Mouse (Mus musculus): Measurements from ENCODE around the gene Wnt7a. TPM values are rescaled to one million over a fixed set of nuclear protein-coding genes. Genes with fewer than 3 reads are reported as not detected.

Gene Wnt7a
- polyA plus RNA-seq, 1 experiment from 2014 or later = 12.4 TPM

DNA sequence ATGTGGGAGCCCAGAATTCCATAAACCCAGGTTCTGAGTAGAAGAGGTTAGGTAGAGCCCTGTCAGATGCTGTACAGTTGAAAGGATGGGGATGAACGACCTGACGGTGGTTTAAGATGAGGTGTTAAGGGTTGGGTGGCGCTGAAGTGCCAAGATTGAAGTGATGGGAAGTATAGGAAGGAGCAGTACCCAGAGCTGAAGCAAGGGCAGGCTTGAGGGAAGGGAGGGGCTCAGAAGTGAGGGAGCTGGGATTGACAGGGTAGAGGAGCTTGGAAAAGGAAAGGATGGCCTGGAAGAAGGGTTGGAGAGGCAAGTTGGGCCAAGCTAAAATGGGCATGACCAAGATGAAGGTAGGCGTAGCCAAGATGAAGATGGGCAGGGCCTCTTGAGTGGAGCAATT is 10.5 kb upstream of the Wnt7a start:
- no peaks in the 10 kb centered on the region for H3K4me1 ChIP-seq (ENCODE audit: control insufficient read depth, insufficient read depth, low read length)
- H3K4me3 ChIP-seq (ENCODE audit: low read depth, low read length) = no peak overlapping the region
- H3K4me2 ChIP-seq = no peak overlapping the region
- no peaks in the 10 kb centered on the region for H3K36me3 ChIP-seq (ENCODE audit: control insufficient read depth, insufficient read depth, low read length)
- WGBS = 76% methylated on average over 4 of the region's 4 CpGs
- no peak for ATAC-seq (ENCODE audit: low FRiP score)
- no peak for DNase-seq (ENCODE audit: low spot score, missing footprints)
- H3K9ac ChIP-seq (ENCODE audit: low read length) = no peak overlapping the region
- H3K27ac ChIP-seq (ENCODE audit: low read depth, low read length) = no peak overlapping the region
- no peaks in the 10 kb centered on the region for H3K27me3 ChIP-seq (ENCODE audit: control insufficient read depth, insufficient read depth, low read length)
- H3K9me3 ChIP-seq (ENCODE audit: control insufficient read depth, low read length) = no peaks in the 10 kb centered on the region

DNA sequence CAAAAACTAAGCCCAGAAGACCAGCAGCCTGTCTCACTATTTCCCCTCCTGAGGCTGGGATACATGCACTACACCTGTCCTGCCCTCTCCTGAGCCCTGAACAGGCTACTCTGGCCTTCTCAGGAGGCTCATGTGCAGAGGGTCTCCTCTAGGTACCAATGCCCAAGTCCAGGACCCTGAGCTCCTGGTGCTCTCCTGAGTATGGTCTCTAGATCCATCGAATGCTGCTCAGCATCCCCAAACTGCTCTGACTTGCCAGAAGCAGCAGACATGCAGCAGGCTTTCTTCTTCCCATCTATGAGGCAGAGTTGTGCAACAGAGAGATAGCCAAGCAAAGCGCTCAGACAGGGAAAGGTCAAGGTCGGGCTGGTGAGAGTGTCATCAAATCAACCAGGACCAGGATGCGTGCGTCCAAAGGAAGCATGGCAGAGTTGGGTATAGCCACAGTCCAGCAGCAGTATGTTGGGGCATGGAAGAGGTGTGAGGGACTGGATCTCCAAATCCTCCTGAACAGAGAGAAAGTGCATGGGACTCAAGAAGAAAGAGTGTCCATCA is 6.2 kb upstream of the Wnt7a start:
- peaks cover 16% of the 10 kb centered on the region for H3K27me3 ChIP-seq (ENCODE audit: control insufficient read depth, insufficient read depth, low read length)

DNA sequence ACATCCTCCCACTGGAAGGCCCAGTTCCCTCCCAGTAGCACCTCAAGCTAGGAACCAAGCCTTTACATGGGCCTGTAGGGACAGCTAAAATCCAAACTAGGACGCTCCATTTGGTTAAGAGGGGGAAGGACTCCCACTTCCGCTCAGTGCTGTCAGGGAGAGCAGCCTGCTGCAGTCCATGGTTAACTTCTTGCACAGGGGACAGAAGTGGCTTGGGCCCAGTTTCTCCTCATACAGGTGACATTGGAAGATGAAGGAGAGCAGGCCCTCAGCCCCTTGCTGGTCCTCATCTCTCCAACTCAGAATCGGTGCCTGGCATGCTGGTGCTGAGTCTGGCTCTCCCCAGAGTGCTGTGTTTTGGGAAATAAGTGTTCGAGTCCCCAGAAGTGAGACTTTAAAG is 5.0 kb upstream of the Wnt7a start:
- DNase-seq (ENCODE audit: low spot score, missing footprints) (no peak), ATAC-seq (ENCODE audit: low FRiP score) (no peak)
- H3K27ac ChIP-seq (ENCODE audit: low read depth, low read length) = no peak overlapping the region
- no peaks in the 10 kb centered on the region for H3K36me3 ChIP-seq (ENCODE audit: control insufficient read depth, insufficient read depth, low read length)
- WGBS = 82% methylated on average over 4 of the region's 4 CpGs
- no peak overlapping the region for H3K9ac ChIP-seq (ENCODE audit: low read length)
- no peak overlapping the region for H3K4me3 ChIP-seq (ENCODE audit: low read depth, low read length)
- no peaks in the 10 kb centered on the region for H3K9me3 ChIP-seq (ENCODE audit: control insufficient read depth, low read length)
- H3K27me3 ChIP-seq (ENCODE audit: control insufficient read depth, insufficient read depth, low read length) = peaks cover 26% of the 10 kb centered on the region
- H3K4me2 ChIP-seq = no peak overlapping the region
- no peaks in the 10 kb centered on the region for H3K4me1 ChIP-seq (ENCODE audit: control insufficient read depth, insufficient read depth, low read length)

More for the DNA sequence above, 6.2 kb upstream of the Wnt7a start:
- 84% methylated on average over 5 of the region's 5 CpGs for WGBS
- no peaks in the 10 kb centered on the region for H3K36me3 ChIP-seq (ENCODE audit: control insufficient read depth, insufficient read depth, low read length)
- H3K27ac ChIP-seq (ENCODE audit: low read depth, low read length) = no peak overlapping the region
- H3K4me1 ChIP-seq (ENCODE audit: control insufficient read depth, insufficient read depth, low read length) = no peaks in the 10 kb centered on the region
- no peaks in the 10 kb centered on the region for H3K9me3 ChIP-seq (ENCODE audit: control insufficient read depth, low read length)
- ATAC-seq (ENCODE audit: low FRiP score) (no peak), DNase-seq (ENCODE audit: low spot score, missing footprints) (peak; percentile 19)
- no peak overlapping the region for H3K9ac ChIP-seq (ENCODE audit: low read length)
- H3K4me2 ChIP-seq = no peak overlapping the region
- no peak overlapping the region for H3K4me3 ChIP-seq (ENCODE audit: low read depth, low read length)

DNA sequence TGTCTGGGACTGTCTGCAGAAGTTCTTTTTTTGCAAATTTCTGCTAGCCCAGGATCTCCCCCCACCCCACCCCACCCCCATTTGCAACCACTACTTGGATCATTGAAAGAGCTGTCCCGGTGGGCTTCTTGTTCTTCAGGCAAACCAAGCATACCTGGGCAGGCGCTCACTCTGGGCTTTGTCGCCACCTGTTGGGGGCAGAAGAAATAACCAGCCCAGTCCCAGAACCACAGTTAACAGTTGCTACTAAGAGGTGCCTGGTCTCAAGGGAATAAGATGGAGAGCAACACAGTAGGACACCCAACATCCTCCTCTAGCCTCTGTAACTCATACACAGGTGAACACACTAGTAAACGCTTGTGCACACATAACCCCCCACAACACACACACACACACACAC is 3.7 kb upstream of the Wnt7a start:
- Histone ChIP-seq H3K9ac (ENCODE audit: low read length) (no peak overlapping the region), H3K27ac (ENCODE audit: low read depth, low read length) (no peak overlapping the region), H3K4me2 (no peak overlapping the region), H3K27me3 (ENCODE audit: control insufficient read depth, insufficient read depth, low read length) (peaks cover 39% of the 10 kb centered on the region), H3K4me3 (ENCODE audit: low read depth, low read length) (no peak overlapping the region), H3K4me1 (ENCODE audit: control insufficient read depth, insufficient read depth, low read length) (peaks cover 6% of the 10 kb centered on the region), H3K9me3 (ENCODE audit: control insufficient read depth, low read length) (no peaks in the 10 kb centered on the region), H3K36me3 (ENCODE audit: control insufficient read depth, insufficient read depth, low read length) (no peaks in the 10 kb centered on the region)
- no peak for ATAC-seq (ENCODE audit: low FRiP score)
- 4% methylated on average over 4 of the region's 4 CpGs for WGBS
- peak; percentile 94 for DNase-seq (ENCODE audit: low spot score, missing footprints)

DNA sequence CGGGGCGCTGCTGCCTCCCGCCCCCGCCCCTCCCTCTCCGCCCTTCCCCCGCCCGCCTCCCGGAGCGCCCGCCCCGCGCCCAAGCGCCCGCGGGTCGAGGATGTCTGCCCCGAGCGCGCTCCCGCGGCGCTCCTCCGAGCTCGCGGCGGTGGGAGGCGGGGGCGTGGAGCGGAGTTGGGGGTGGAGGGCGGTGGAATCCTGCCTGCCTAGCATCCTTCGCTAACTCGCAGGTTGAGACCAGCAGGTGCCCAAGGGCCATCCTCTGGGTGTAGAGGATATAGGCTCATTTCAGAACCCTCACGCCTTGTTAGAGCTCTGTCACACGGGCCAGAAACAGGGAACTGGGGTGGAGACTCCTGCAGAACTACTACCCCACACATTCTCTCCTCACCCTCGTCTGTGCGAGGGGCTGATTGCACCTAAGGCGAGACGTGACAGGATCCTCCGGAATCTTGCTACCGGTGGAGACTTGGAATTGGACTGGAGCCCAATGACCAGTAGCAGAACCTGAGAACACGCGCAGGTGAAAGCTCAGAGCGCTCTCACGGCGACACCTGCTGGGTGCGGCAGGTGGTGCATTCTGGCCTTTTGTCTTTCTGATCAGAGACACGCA is 312 bp upstream of the Wnt7a start:
- no peaks in the 10 kb centered on the region; the same call in 1 of the 2 replicates for H3K36me3 ChIP-seq (ENCODE audit: control insufficient read depth, insufficient read depth, low read length)
- H3K4me1 ChIP-seq (ENCODE audit: control insufficient read depth, insufficient read depth, low read length) = peaks cover 11% of the 10 kb centered on the region
- peak overlapping the region; percentile 86 for H3K9ac ChIP-seq (ENCODE audit: low read length)
- peaks cover 51% of the 10 kb centered on the region for H3K27me3 ChIP-seq (ENCODE audit: control insufficient read depth, insufficient read depth, low read length)
- peak overlapping the region; percentile 95 for H3K4me2 ChIP-seq
- peak; percentile 99 for DNase-seq (ENCODE audit: low spot score, missing footprints)
- no peaks in the 10 kb centered on the region for H3K9me3 ChIP-seq (ENCODE audit: control insufficient read depth, low read length)
- under 1% methylated on average over 35 of the region's 47 CpGs for WGBS
- peak; percentile 67 for ATAC-seq (ENCODE audit: low FRiP score)
- H3K27ac ChIP-seq (ENCODE audit: low read depth, low read length) = peak overlapping the region; percentile 30; the same call in 1 of the 2 replicates
- peak overlapping the region; percentile 66 for H3K4me3 ChIP-seq (ENCODE audit: low read depth, low read length)

DNA sequence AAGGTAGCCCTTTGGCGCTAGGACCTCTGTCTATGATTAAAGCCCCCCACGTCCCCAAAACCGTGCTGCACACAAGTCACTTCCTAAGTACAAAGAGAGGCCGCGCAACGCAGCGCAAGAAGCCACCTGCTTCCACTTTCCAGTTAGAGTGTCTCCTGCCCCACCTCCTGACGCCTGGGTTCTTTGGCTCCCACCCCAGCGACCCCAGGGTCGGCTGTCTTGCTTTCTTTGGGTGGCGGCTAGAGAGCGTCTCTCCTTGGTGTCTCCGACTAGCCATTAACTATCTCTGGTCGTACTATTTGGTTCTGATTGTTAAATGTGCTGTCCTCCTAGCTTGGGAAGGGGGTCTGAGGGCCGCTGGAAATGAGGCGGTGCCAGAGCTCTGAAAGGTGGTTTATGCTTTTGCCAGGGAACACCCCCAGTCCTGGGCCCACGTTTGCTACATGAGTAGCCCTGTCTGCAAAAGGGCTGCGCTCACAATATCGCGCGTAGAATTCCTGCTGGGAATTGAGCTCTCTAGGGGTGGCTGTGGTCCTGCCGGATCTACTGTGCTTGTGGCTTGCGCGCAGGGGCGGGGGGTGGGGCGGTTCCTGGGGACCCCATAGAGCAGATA is 889 bp downstream of the Wnt7a start:
- Histone ChIP-seq H3K9ac (ENCODE audit: low read length) (peak overlapping the region; percentile 86), H3K4me1 (ENCODE audit: control insufficient read depth, insufficient read depth, low read length) (peaks cover 11% of the 10 kb centered on the region), H3K27me3 (ENCODE audit: control insufficient read depth, insufficient read depth, low read length) (peaks cover 48% of the 10 kb centered on the region), H3K4me2 (peak overlapping the region; percentile 95), H3K4me3 (ENCODE audit: low read depth, low read length) (peak overlapping the region; percentile 66), H3K36me3 (ENCODE audit: control insufficient read depth, insufficient read depth, low read length) (no peaks in the 10 kb centered on the region; the same call in none of the 2 replicates), H3K9me3 (ENCODE audit: control insufficient read depth, low read length) (no peaks in the 10 kb centered on the region), H3K27ac (ENCODE audit: low read depth, low read length) (no peak overlapping the region)
- WGBS = under 1% methylated on average over 26 of the region's 26 CpGs
- DNase-seq (ENCODE audit: low spot score, missing footprints) = peak; percentile 91
- ATAC-seq (ENCODE audit: low FRiP score) = no peak

DNA sequence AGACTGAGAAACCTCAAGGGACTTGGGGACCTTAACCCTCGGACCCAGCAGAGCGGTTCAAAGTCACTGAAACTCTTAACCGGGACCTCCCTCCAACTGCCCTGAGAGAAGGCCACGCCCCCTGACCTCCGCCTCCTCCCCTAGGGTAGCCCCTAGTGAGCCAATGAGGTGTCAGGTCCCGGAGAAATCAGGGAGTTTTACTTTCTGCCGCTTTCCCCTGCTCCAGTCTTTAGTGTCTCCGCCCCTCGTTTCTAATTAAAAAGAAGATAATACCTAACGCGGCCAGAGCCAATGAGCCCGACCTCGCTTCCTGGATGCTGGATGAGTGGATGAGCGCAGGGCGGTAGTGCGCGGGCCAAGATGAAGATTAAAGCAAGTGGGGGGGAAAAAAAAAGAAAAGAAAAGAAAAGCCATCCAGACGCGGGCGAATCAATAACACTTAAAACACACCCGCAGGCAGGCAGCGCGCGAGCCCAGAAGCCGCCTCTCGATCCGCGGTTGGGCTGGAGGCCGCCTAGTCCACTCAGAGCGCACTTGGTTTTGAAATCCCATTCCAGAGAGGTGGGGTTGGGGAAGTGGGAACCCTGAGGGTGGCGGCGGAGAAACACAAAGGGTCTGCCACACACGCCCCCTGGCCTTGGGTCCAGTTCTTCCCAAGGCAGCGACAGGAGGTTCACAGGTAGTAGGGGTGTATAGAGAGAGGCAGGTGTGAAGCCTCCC is 1.6 kb downstream of the Wnt7a start:
- Histone ChIP-seq H3K9me3 (ENCODE audit: control insufficient read depth, low read length) (no peaks in the 10 kb centered on the region), H3K36me3 (ENCODE audit: control insufficient read depth, insufficient read depth, low read length) (no peaks in the 10 kb centered on the region; the same call in none of the 2 replicates), H3K27ac (ENCODE audit: low read depth, low read length) (no peak overlapping the region; the same call in 1 of the 2 replicates), H3K27me3 (ENCODE audit: control insufficient read depth, insufficient read depth, low read length) (peaks cover 47% of the 10 kb centered on the region), H3K4me3 (ENCODE audit: low read depth, low read length) (peak overlapping the region; percentile 66), H3K4me1 (ENCODE audit: control insufficient read depth, insufficient read depth, low read length) (peaks cover 11% of the 10 kb centered on the region), H3K9ac (ENCODE audit: low read length) (peak overlapping the region; percentile 86), H3K4me2 (peak overlapping the region; percentile 95)
- DNase-seq (ENCODE audit: low spot score, missing footprints) (peak; percentile 91), ATAC-seq (ENCODE audit: low FRiP score) (peak; percentile 34; the same call in 1 of the 2 replicates)
- WGBS = under 1% methylated on average over 34 of the region's 34 CpGs

DNA sequence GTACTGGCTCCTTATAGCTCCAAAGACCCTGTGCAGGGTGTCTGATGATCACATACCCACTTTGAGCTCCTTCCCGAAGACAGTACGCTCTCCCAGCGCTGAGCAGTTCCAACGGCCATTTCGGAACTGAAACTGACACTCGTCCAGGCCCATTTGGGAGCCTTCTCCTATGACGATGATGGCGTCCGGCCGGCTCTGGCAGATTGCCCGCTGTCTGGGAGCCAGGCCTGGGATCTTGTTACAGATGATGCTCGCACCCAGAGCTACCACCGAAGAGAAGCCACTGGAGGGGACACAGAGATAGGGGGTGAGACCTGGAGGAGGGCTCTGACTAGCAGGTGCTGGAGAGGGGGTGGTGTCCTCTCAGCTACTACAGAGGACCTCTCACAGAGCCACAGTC is 2.5 kb downstream of the Wnt7a start:
- Histone ChIP-seq H3K4me3 (ENCODE audit: low read depth, low read length) (no peak overlapping the region), H3K9ac (ENCODE audit: low read length) (no peak overlapping the region), H3K9me3 (ENCODE audit: control insufficient read depth, low read length) (no peaks in the 10 kb centered on the region), H3K27ac (ENCODE audit: low read depth, low read length) (no peak overlapping the region), H3K4me1 (ENCODE audit: control insufficient read depth, insufficient read depth, low read length) (peaks cover 11% of the 10 kb centered on the region), H3K36me3 (ENCODE audit: control insufficient read depth, insufficient read depth, low read length) (no peaks in the 10 kb centered on the region; the same call in none of the 2 replicates), H3K4me2 (no peak overlapping the region), H3K27me3 (ENCODE audit: control insufficient read depth, insufficient read depth, low read length) (peaks cover 45% of the 10 kb centered on the region)
- 93% methylated on average over 13 of the region's 13 CpGs for WGBS
- ATAC-seq (ENCODE audit: low FRiP score) = no peak
- DNase-seq (ENCODE audit: low spot score, missing footprints) = no peak

DNA sequence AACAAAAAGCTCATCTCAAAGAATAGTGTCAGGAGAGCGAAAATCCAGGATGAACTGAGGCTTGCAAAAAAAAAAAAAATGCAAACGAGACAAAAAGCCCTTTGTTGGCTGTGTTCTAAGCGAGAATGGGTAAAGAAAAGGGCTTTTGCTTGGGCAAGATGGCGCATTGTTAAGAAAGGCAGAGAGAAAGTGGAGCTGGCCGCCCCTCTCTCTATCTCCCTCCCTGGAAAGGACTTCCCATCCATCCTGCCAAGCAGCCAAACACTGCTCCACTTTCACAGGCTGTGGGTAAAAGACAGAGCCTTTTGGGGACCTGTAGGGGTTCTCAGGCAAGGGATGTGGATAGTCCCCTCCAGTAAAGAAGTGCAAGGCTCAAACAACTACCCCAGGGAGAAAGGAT is 9.6 kb downstream of the Wnt7a start:
- peak; percentile 89 for DNase-seq (ENCODE audit: low spot score, missing footprints)
- Histone ChIP-seq H3K9me3 (ENCODE audit: control insufficient read depth, low read length) (no peaks in the 10 kb centered on the region), H3K4me2 (no peak overlapping the region), H3K4me1 (ENCODE audit: control insufficient read depth, insufficient read depth, low read length) (peaks cover 19% of the 10 kb centered on the region), H3K27ac (ENCODE audit: low read depth, low read length) (peak overlapping the region; percentile 74), H3K27me3 (ENCODE audit: control insufficient read depth, insufficient read depth, low read length) (no peaks in the 10 kb centered on the region), H3K36me3 (ENCODE audit: control insufficient read depth, insufficient read depth, low read length) (no peaks in the 10 kb centered on the region; the same call in none of the 2 replicates), H3K4me3 (ENCODE audit: low read depth, low read length) (no peak overlapping the region), H3K9ac (ENCODE audit: low read length) (peak overlapping the region; percentile 14)
- WGBS = 20% methylated on average over 5 of the region's 5 CpGs
- ATAC-seq (ENCODE audit: low FRiP score) = peak; percentile 53

Measured in midbrain, embryonic 11.5 days (tissue).